ENCODE assay signal across 8 mouse cellular contexts in genomic region chr16:90283905-90284891, GRCm38 (mm10). TPM values are rescaled to one million over a fixed set of nuclear protein-coding genes. Genes with fewer than 3 reads are reported as not detected.
DNase-seq lines count a peak whose midpoint lies in the region; ATAC-seq lines count a peak whose summit lies in the region.

Gene Scaf4 (minus strand): TSS chr16:90284503.

- H3K36me3 ChIP-seq in hindbrain, embryonic 16.5 days (ENCODE audit: control insufficient read depth, insufficient read depth, low read length): no peaks in the 10 kb centered on the region
- H3K36me3 ChIP-seq in macrophage (ENCODE audit: inconsistent target): no peaks in the 10 kb centered on the region

- H3K4me1 ChIP-seq in hindbrain, embryonic 16.5 days (ENCODE audit: control insufficient read depth, insufficient read depth, low read depth, low read length): peaks cover 25% of the 10 kb centered on the region

- H3K9ac ChIP-seq in hindbrain, embryonic 16.5 days (ENCODE audit: low read depth, low read length): peak within 1 kb of the TSS; percentile 79

- H3K9me3 ChIP-seq in hindbrain, embryonic 16.5 days (ENCODE audit: control insufficient read depth, low read length): no peaks in the 10 kb centered on the region

- ATAC-seq in hindbrain, embryonic 16.5 days: peak; percentile 99

- 1% methylated on average over 95 of the region's 123 CpGs for WGBS in hindbrain, embryonic 16.5 days
- under 1% methylated on average over 96 of the region's 123 CpGs for WGBS in macrophage (ENCODE audit: missing documents)

- peak; percentile 91 for DNase-seq in T-cell, adult 2 months (ENCODE audit: low spot score)
- peak; percentile 95 to 96 for DNase-seq in cerebellum, postnatal 36 days
- DNase-seq in gastrocnemius, adult 18-20 months (ENCODE audit: low spot score): peak; percentile 95
- peak; percentile 95 to 98 for DNase-seq in left cerebral cortex, adult 18-20 months (ENCODE audit: low spot score in 2 of 2)
- DNase-seq in right cerebral cortex, adult 18-20 months: peak; percentile 98
- peak; percentile 84 for DNase-seq in urinary bladder, postnatal 10 days (ENCODE audit: low spot score)

- H3K79me2 ChIP-seq in macrophage (ENCODE audit: inconsistent target): peaks cover 42% of the 10 kb centered on the region

- H3K27me3 ChIP-seq in hindbrain, embryonic 16.5 days (replicated peaks; ENCODE audit: control insufficient read depth, insufficient read depth, low read length): no peaks in the 10 kb centered on the region

- H3K4me3 ChIP-seq in hindbrain, embryonic 16.5 days (ENCODE audit: low read length): peak within 1 kb of the TSS; percentile 62
- H3K4me3 ChIP-seq in macrophage (ENCODE audit: inconsistent target): peak within 1 kb of the TSS; percentile 68

- peak within 1 kb of the TSS; percentile 84 for H3K27ac ChIP-seq in hindbrain, embryonic 16.5 days (ENCODE audit: low read depth, low read length)
- peak within 1 kb of the TSS; percentile 67 for H3K27ac ChIP-seq in macrophage

- peak within 1 kb of the TSS; percentile 92 for H3K4me2 ChIP-seq in hindbrain, embryonic 16.5 days (ENCODE audit: low read length)

RNA-seq across cellular contexts. Expression of gene Scaf4, which starts in this region (rescaled TPM):
- total RNA-seq in gastrocnemius, adult 18-20 months (2021): 10 to 100 TPM; 15.5 to 17.4 TPM
- 17.1 and 23.2 TPM in 2 replicates for polyA plus RNA-seq in hindbrain, embryonic 16.5 days (2015; fragmentation: Nextera tagmentation; extraction: Ambion mirVana)
- total RNA-seq in left cerebral cortex, adult 18-20 months (2021): 10 to 100 TPM; 38.2 to 42.2 TPM
- 100 to 1,000 TPM in 22 of 26 experiments, 10 to 100 TPM in 4; 60.0 to 226 (median 148) TPM for total RNA-seq in macrophage (2018; cell fraction: chromatin; rRNA removed)
- 10 to 100 TPM in 25 of 26 experiments, 1 to 10 TPM in 1; 9.6 to 33.8 (median 24.1) TPM for total RNA-seq in macrophage (2018; cell fraction: cytosol; rRNA removed)
- 100 to 1,000 TPM in 12 of 26 experiments, 10 to 100 TPM in 14; 50.9 to 171 (median 94.2) TPM for total RNA-seq in macrophage (2018; cell fraction: nucleus; rRNA removed)
- 18.1 to 28.6 TPM (median 21.2 TPM) in 3 replicates for polyA plus RNA-seq in macrophage (2018)

Comparison
In these comparisons a context has a peak if more than half of its experiments do, and no peak if none do; other contexts are left out.
1. Peak in every context shown above with its lines: DNase-seq, ATAC-seq, H3K4me3 ChIP-seq and H3K27ac ChIP-seq.